Mouse (Mus musculus) thymus, postnatal 0 days (tissue): ENCODE data around the gene Smim4. TPM values are rescaled to one million over a fixed set of nuclear protein-coding genes. Genes with fewer than 3 reads are reported as not detected.

Source experiments
- DNase-seq: peaks from one replicate; pipeline ENCODE4 v3.0.0-alpha.2; 2015; ENCODE audit warnings: low spot score
- polyA plus RNA-seq: library from polyadenylated mRNA; unstranded; fragments of >200 nt; fragmentation: Nextera tagmentation; extraction: Ambion mirVana; gene quantifications from 2 replicates; pipeline ENCODE4 v1.2.1, GENCODE M21; 2015

The Smim4 gene
- polyA plus RNA-seq, 1 experiment from 2014 or later: 244 TPM

- no peak for DNase-seq
Observed at GRCm38 (mm10) chr14:31125106-31126075, 3.4 kb downstream of the Smim4 start.

- no peak for DNase-seq
Observed at GRCm38 (mm10) chr14:31115522-31115921, 13.2 kb downstream of the Smim4 start.

- DNase-seq: no peak
Observed at GRCm38 (mm10) chr14:31114011-31114410, 14.7 kb downstream of the Smim4 start.

- no peak for DNase-seq
Observed at GRCm38 (mm10) chr14:31112187-31112586, 16.6 kb downstream of the Smim4 start.

GRCm38 (mm10) chr14:31110613-31111012 is 18.1 kb downstream of the Smim4 start:
- DNase-seq: no peak

- DNase-seq: no peak
Observed at GRCm38 (mm10) chr14:31105156-31105555, 23.6 kb downstream of the Smim4 start.

- DNase-seq: no peak
Observed at GRCm38 (mm10) chr14:31089918-31090317, 38.8 kb downstream of the Smim4 start.

- DNase-seq: no peak
Observed at GRCm38 (mm10) chr14:31088515-31088914, 40.2 kb downstream of the Smim4 start.

- no peak for DNase-seq
Observed at GRCm38 (mm10) chr14:31087433-31087832, 41.3 kb downstream of the Smim4 start.

GRCm38 (mm10) chr14:31081147-31081546 is 47.6 kb downstream of the Smim4 start:
- DNase-seq: no peak

GRCm38 (mm10) chr14:31079313-31080028 is 49.3 kb downstream of the Smim4 start:
- DNase-seq: no peak

- DNase-seq: no peak
Observed at GRCm38 (mm10) chr14:31078597-31079208, 50.1 kb downstream of the Smim4 start.

GRCm38 (mm10) chr14:31069086-31069733 is 59.5 kb downstream of the Smim4 start:
- DNase-seq: no peak

GRCm38 (mm10) chr14:31062277-31062676 is 66.5 kb downstream of the Smim4 start:
- peak; percentile 11 for DNase-seq

GRCm38 (mm10) chr14:31045817-31046216 is 82.9 kb downstream of the Smim4 start:
- no peak for DNase-seq

- no peak for DNase-seq
Observed at GRCm38 (mm10) chr14:31045296-31045695, 83.5 kb downstream of the Smim4 start.

Other genes starting within 250 kb of the Smim4 start
- 1.8 and 1.9 TPM in 2 replicates for gene Mustn1, start 249.8 kb downstream of the Smim4 start, polyA plus RNA-seq
- gene Itih4, start 242.5 kb downstream of the Smim4 start, polyA plus RNA-seq: 0.09 and 0.64 TPM in 2 replicates
- 0.16 and 0.24 TPM in 2 replicates for gene Itih3, start 205.2 kb downstream of the Smim4 start, polyA plus RNA-seq
- 0.04 TPM in 1 of 2 replicates, not detected in the other for gene Itih1, start 185.7 kb downstream of the Smim4 start, polyA plus RNA-seq
- gene Nek4, start 177.6 kb downstream of the Smim4 start, polyA plus RNA-seq: 5.6 and 6.1 TPM in 2 replicates
- gene Glt8d1, start 127.6 kb downstream of the Smim4 start, polyA plus RNA-seq: 19.2 and 24.7 TPM in 2 replicates
- 469 and 501 TPM in 2 replicates for gene Spcs1, start 127.3 kb downstream of the Smim4 start, polyA plus RNA-seq
- 103 and 128 TPM in 2 replicates for gene Pbrm1, start 109.8 kb downstream of the Smim4 start, polyA plus RNA-seq
- gene Gnl3, start 109.8 kb downstream of the Smim4 start, polyA plus RNA-seq: 141 and 143 TPM in 2 replicates
- gene Nt5dc2, start 2.1 kb upstream of the Smim4 start, polyA plus RNA-seq: 111 and 116 TPM in 2 replicates
- 8.0 and 8.8 TPM in 2 replicates for gene Stab1, start 39.7 kb upstream of the Smim4 start, polyA plus RNA-seq
- gene Tnnc1, start 79.4 kb upstream of the Smim4 start, polyA plus RNA-seq: 5.0 and 5.7 TPM in 2 replicates
- gene Nisch, start 88.0 kb upstream of the Smim4 start, polyA plus RNA-seq: 116 and 144 TPM in 2 replicates
- 0.27 and 0.30 TPM in 2 replicates for gene Sema3g, start 88.9 kb upstream of the Smim4 start, polyA plus RNA-seq
- 18.6 and 21.5 TPM in 2 replicates for gene Phf7, start 122.4 kb upstream of the Smim4 start, polyA plus RNA-seq
- gene Bap1, start 122.5 kb upstream of the Smim4 start, polyA plus RNA-seq: 63.0 and 66.5 TPM in 2 replicates
- gene Dnah1, start 194.9 kb upstream of the Smim4 start, polyA plus RNA-seq: 0.22 and 0.31 TPM in 2 replicates
- gene Capn7, start 207.7 kb upstream of the Smim4 start, polyA plus RNA-seq: 33.8 and 34.9 TPM in 2 replicates